Mouse (Mus musculus) intestine, embryonic 14.5 days (tissue): ENCODE measurements around the gene Pih1d1. TPM values are rescaled to one million over a fixed set of nuclear protein-coding genes. Genes with fewer than 3 reads are reported as not detected.
A peak's percentile ranks its signal among the peaks of the same experiment; 100 is the strongest.

Source experiments
- ATAC-seq: fragments of 200-750 bp; cut with Nextera tagmentation; replicated peaks from 2 replicates; pipeline ENCODE4 v1.8.0; 2017; ENCODE audit warnings: low read depth, moderate number of reproducible peaks, moderate TSS enrichment, moderate library complexity; ENCODE audit not compliant: low FRiP score, low TSS enrichment
- DNase-seq: peaks from one replicate; pipeline ENCODE4 v3.0.0-alpha.2; 2018; ENCODE audit warnings: low spot score
- H3K27ac ChIP-seq: fragments of 300-500 bp; sonication (generic); 2 replicates; pipeline ENCODE4 v1.5.1; 2014; ENCODE audit warnings: low read depth, mild to moderate bottlenecking, control low read depth
- H3K27me3 ChIP-seq: fragments of 300-500 bp; sonication (generic); replicated peaks from 2 replicates; pipeline ENCODE4 v1.6.1; 2014; ENCODE audit warnings: low read length, control low read depth; ENCODE audit not compliant: control insufficient read depth, insufficient read depth
- H3K36me3 ChIP-seq: fragments of 300-500 bp; sonication (generic); 2 replicates; pipeline ENCODE4 v1.6.1; 2014; ENCODE audit warnings: low read length, control low read depth; ENCODE audit not compliant: control insufficient read depth, insufficient read depth
- H3K4me1 ChIP-seq: fragments of 300-500 bp; sonication (generic); replicated peaks from 2 replicates; pipeline ENCODE4 v1.6.1; 2014; ENCODE audit warnings: low read length, control low read depth, mixed read lengths; ENCODE audit not compliant: control insufficient read depth, insufficient read depth
- H3K4me2 ChIP-seq: fragments of 300-500 bp; sonication (generic); 2 replicates; pipeline ENCODE4 v1.6.1; 2014; ENCODE audit warnings: low read length
- H3K4me3 ChIP-seq: fragments of 300-500 bp; sonication (generic); 2 replicates; pipeline ENCODE4 v1.5.1; 2014; ENCODE audit warnings: low read depth, low read length, control low read depth, mixed read lengths
- H3K9ac ChIP-seq: fragments of 300-500 bp; sonication (generic); 2 replicates; pipeline ENCODE4 v1.6.1; 2014; ENCODE audit warnings: mild to moderate bottlenecking, low read length
- H3K9me3 ChIP-seq: fragments of 300-500 bp; sonication (generic); 2 replicates; pipeline ENCODE4 v1.6.1; 2016; ENCODE audit warnings: low read length, control low read depth; ENCODE audit not compliant: control insufficient read depth
- WGBS: fragments of 180-500 bp; shearing (Covaris S2); extraction: QIAGEN DNeasy Blood & Tissue Kit; methylation state at CpG from one replicate; pipeline ENCODE4 v1.1.7; 2014; 5-methylcytosine and 5-hydroxymethylcytosine counted together
- polyA plus RNA-seq: library from polyadenylated mRNA; unstranded; fragments of >200 nt; fragmentation: Nextera tagmentation; extraction: Ambion mirVana; gene quantifications from 2 replicates; pipeline ENCODE4 v1.2.1, GENCODE M21; 2014

Pih1d1 gene
- polyA plus RNA-seq, 1 experiment from 2014 or later, result 108 TPM

DNA sequence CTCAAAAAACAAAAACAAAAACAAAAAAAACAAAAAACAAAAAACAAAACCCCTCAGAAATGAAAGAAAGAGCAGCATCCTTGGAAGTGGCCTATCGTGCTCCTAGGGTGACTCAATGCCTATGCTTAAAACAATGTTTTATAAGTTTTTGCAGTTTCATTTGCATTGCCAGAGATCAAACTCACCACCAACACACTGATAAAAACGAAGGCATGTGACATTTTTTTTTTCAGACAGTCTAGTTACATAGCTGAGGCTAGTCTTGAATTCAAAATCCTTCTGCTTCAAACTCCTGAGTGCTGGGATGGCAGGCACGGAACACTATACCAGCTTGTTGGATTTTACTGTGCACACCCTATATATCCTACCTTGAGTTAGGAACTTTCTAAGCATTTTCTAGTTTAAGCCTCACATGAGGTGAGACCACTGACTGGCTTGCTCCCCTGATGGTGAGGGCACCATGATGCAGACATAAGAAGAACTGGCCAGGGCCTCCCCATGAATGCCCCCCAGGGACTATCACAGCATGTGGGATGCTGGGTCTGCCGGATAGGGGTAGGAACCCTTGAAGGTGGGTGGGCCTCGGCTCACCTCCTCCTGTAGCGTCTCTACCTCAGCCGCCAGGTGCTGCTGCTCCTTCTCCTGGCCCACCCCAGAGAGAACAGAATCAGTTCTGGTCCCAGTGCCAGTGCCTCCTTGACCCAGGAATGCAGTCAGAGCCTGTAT, 38.6 kb downstream of the Pih1d1 start:
- H3K27ac ChIP-seq, result no peak overlapping the region

DNA sequence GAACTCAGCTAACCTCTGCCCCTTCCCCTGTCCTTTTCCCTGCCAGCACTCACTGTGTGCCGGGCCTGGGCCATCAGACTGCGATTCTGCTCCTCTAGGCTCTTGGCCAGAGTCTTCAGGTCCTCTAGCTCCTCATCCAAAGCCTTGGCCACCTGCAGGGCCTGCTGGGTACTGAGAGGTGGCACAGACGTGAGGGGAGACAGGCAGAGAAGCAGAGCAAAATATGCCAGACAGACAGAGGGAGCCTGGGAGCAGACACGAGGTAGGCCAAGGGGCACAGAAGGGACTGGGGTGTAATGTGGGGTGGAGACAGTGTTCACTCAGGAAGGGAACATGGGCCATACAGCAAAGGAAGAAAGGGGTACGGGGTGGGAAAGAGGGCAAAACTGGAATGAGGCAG, 39.3 kb downstream of the Pih1d1 start:
- WGBS, result 67% methylated on average over 5 of the region's 5 CpGs
- Histone ChIP-seq H3K4me3 (no peak overlapping the region), H3K27me3 (peaks cover 16% of the 10 kb centered on the region; the same call in 1 of the 2 replicates), H3K4me1 (no peaks in the 10 kb centered on the region), H3K9me3 (no peaks in the 10 kb centered on the region), H3K4me2 (no peak overlapping the region), H3K36me3 (no peaks in the 10 kb centered on the region), H3K27ac (no peak overlapping the region), H3K9ac (no peak overlapping the region)
- ATAC-seq (no peak), DNase-seq (no peak)

More for the DNA sequence above, 38.6 kb downstream of the Pih1d1 start:
- ATAC-seq, result no peak
- Histone ChIP-seq H3K9ac (no peak overlapping the region), H3K4me2 (no peak overlapping the region), H3K27me3 (peaks cover 21% of the 10 kb centered on the region; the same call in 1 of the 2 replicates), H3K4me1 (no peaks in the 10 kb centered on the region), H3K4me3 (no peak overlapping the region), H3K9me3 (no peaks in the 10 kb centered on the region), H3K36me3 (no peaks in the 10 kb centered on the region)
- no peak for DNase-seq
- WGBS, result 87% methylated on average over 7 of the region's 7 CpGs

DNA sequence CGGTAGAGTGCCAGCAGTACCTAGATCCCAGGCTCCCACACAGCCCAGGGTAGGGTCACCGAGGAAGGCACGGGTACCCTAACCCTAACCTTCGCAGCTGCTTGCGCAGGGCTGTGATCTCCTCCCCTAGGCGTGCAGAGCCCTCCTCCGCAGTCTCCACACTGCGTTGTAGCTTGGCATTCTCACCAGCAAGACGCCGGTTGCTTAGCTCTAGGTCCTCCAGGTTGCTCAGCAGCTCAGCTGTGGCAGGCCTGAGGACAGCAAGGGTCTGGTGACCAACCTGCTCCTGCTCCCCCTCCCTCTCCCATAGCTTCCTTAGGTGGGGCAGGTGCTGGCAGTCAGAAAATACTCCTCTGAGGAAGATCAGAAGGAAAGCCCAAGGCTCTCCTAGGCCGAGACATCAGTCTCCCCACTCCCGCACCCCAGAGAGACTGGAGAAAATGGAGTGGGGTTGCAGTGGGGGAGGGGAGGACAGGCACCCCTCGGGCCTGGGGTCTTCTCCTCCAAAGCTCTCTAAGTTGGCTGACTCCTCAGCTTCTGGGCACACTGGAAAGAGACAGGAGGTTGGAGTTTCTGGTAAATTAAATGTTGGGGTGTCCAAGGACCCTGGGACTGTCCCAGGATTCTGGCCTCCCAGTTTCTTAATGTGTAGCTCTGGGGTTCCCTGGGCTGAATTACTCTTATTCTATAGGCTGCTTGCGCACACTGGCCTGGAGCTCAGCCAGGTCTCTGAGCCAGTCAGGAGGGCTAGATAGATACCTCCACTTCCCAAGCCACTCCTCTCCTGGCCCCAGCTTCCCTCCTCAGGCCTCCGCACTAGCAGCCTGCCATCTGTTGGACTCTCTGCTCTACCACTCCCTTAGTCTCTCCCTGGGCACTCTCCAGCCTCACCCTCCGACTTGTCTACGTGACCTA, 40.0 kb downstream of the Pih1d1 start:
- ATAC-seq (no peak), DNase-seq (no peak)
- no peaks in the 10 kb centered on the region for H3K36me3 ChIP-seq
- no peak overlapping the region for H3K4me3 ChIP-seq
- 64% methylated on average over 17 of the region's 17 CpGs for WGBS
- no peak overlapping the region for H3K4me2 ChIP-seq
- H3K27me3 ChIP-seq, result peaks cover 10% of the 10 kb centered on the region; the same call in 1 of the 2 replicates
- H3K4me1 ChIP-seq, result no peaks in the 10 kb centered on the region
- no peaks in the 10 kb centered on the region for H3K9me3 ChIP-seq
- no peak overlapping the region for H3K27ac ChIP-seq
- no peak overlapping the region for H3K9ac ChIP-seq

GRCm38 (mm10) chr7:45195341-45196175, 41.5 kb downstream of the Pih1d1 start:
- no peak overlapping the region for H3K4me3 ChIP-seq

DNA sequence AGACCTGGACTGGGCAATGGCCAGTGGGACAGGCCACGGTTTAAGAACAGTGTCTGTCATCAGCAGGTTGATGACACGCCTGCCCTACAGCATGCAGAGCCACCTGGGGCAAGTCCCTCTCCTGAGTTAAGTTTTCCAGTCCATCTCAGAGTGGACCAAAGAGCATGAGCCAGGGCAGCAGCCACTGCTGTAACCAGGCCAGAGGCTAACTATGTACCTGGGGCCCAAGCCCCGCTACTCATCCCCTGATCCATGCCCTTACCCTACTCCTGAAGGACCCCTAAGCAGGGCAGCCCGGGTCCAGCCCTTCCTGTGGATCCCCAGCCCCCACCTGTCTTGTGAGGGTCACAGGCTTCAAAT, 42.1 kb downstream of the Pih1d1 start:
- H3K36me3 ChIP-seq, result no peaks in the 10 kb centered on the region
- WGBS, result 88% methylated on average over 4 of the region's 4 CpGs
- no peak overlapping the region for H3K9ac ChIP-seq
- no peaks in the 10 kb centered on the region for H3K9me3 ChIP-seq
- no peaks in the 10 kb centered on the region for H3K27me3 ChIP-seq
- H3K4me3 ChIP-seq, result no peak overlapping the region
- H3K4me1 ChIP-seq, result no peaks in the 10 kb centered on the region
- no peak overlapping the region for H3K27ac ChIP-seq
- ATAC-seq (no peak), DNase-seq (no peak)
- H3K4me2 ChIP-seq, result no peak overlapping the region

More at GRCm38 (mm10) chr7:45195341-45196175, 41.5 kb downstream of the Pih1d1 start:
- Histone ChIP-seq H3K27me3 (no peaks in the 10 kb centered on the region), H3K4me2 (no peak overlapping the region), H3K36me3 (no peaks in the 10 kb centered on the region), H3K4me1 (no peaks in the 10 kb centered on the region), H3K9me3 (no peaks in the 10 kb centered on the region), H3K27ac (no peak overlapping the region), H3K9ac (no peak overlapping the region)
- DNase-seq (no peak), ATAC-seq (no peak)
- 57% methylated on average over 13 of the region's 13 CpGs for WGBS

GRCm38 (mm10) chr7:45196994-45197393, 42.9 kb downstream of the Pih1d1 start:
- Histone ChIP-seq H3K9me3 (no peaks in the 10 kb centered on the region), H3K27me3 (no peaks in the 10 kb centered on the region), H3K27ac (no peak overlapping the region), H3K36me3 (no peaks in the 10 kb centered on the region), H3K9ac (no peak overlapping the region), H3K4me1 (no peaks in the 10 kb centered on the region), H3K4me2 (no peak overlapping the region), H3K4me3 (no peak overlapping the region)
- DNase-seq (no peak), ATAC-seq (no peak)
- WGBS, result 57% methylated on average over 5 of the region's 5 CpGs

DNA sequence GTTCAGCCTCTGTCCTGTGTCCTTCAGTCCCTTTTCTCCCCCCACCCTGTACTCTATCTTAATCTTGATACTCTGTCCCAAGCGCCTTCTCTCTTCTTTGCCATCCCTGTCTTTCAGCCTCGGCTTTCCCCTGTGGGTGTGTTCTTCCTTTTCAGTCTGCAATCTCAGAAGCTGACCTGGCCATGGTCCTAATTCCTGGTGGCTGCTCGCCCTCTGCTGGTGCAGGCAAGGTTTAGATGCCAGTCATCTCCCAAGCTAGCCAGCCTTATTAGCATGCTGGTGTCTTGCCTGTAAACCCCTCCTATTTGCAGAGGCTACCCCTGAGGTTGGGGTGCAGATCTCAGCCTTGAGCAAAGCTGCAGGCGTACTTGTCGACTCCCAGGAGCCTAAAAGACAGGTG, 44.3 kb downstream of the Pih1d1 start:
- no peak overlapping the region for H3K27ac ChIP-seq
- WGBS, result 12% methylated on average over 5 of the region's 5 CpGs
- H3K4me2 ChIP-seq, result no peak overlapping the region
- H3K36me3 ChIP-seq, result no peaks in the 10 kb centered on the region
- no peaks in the 10 kb centered on the region for H3K9me3 ChIP-seq
- H3K27me3 ChIP-seq, result no peaks in the 10 kb centered on the region; the same call in 1 of the 2 replicates
- no peaks in the 10 kb centered on the region for H3K4me1 ChIP-seq
- no peak overlapping the region for H3K9ac ChIP-seq
- ATAC-seq (no peak), DNase-seq (peak; percentile 71)
- no peak overlapping the region for H3K4me3 ChIP-seq

DNA sequence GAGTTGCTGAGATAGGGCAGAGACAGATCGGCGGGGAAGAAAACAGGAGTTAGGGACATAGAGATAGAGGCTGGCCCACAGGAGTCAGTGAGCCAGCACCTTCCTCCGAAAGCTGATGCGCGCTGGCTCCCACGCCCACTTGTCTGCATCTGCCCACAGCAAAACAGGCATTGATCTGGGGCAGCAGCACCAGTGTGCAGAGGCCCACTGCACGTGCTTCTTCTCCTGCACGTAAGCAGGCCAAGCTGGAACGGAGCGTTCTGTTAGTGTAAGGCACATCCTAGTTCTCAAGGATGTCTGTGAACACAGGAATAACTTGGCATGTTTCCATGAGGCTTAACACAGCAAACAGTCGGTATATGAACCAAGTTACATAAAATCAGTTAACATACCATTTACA, 44.9 kb downstream of the Pih1d1 start:
- Histone ChIP-seq H3K36me3 (no peaks in the 10 kb centered on the region), H3K27me3 (no peaks in the 10 kb centered on the region; the same call in 1 of the 2 replicates), H3K4me2 (no peak overlapping the region), H3K9me3 (no peaks in the 10 kb centered on the region), H3K9ac (no peak overlapping the region), H3K4me3 (no peak overlapping the region), H3K27ac (no peak overlapping the region), H3K4me1 (no peaks in the 10 kb centered on the region)
- WGBS, result 74% methylated on average over 11 of the region's 11 CpGs
- ATAC-seq (no peak), DNase-seq (no peak)
